Comparison of ENCODE assay signal across 9 mouse cellular contexts in the genomic region with DNA sequence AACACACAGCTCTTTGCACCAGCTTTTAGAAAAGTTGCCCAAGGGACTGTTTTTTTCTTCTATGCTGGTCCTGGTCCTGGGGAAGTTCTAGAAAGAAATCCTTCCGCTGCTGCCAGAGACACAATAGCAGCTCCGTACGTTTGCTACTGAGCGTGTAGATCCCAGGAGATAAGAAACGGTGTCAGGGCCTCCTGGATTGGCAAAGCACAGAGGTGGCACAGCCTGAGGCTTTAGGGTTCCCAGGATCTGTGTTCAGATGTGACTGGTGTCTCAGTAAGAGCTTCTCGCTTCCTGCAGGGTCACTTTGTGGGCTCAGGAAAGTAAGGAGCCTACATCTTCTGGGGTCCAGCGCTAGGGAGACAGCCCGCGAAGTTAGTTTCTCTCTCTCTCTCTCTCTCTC. TPM values are rescaled to one million over a fixed set of nuclear protein-coding genes. Genes with fewer than 3 reads are reported as not detected.
A peak's percentile ranks its signal among the peaks of the same experiment; 100 is the strongest.
DNase-seq lines count a peak whose midpoint lies in the region; ATAC-seq lines count a peak whose summit lies in the region.
"Had no signal": no experiment of that assay in that cellular context is flagged by ENCODE, and none has a peak within 500 bp of the region (broad histone marks: within the 10 kb centered on the region; RNA-seq: fewer than 3 reads in every experiment).

No protein-coding gene starts in this region.

- no peak for ATAC-seq in lung, embryonic 15.5 days (ENCODE audit: borderline replicate concordance, extremely low read depth, low FRiP score, low TSS enrichment)
- ATAC-seq in intestine, embryonic 15.5 days = no peak
- ATAC-seq in stomach, embryonic 14.5 days (ENCODE audit: insufficient number of reproducible peaks, insufficient read depth, low FRiP score, low read depth) = no peak

- H3K4me3 ChIP-seq in lung, embryonic 15.5 days = peak overlapping the region; percentile 63
- peak overlapping the region; percentile 49 for H3K4me3 ChIP-seq in intestine, embryonic 15.5 days (replicated peaks)
- H3K4me3 ChIP-seq in stomach, embryonic 14.5 days (ENCODE audit: low read depth, low read length) = peak overlapping the region; percentile 69

- H3K9me3 ChIP-seq in lung, embryonic 15.5 days = no peaks in the 10 kb centered on the region
- no peaks in the 10 kb centered on the region for H3K9me3 ChIP-seq in intestine, embryonic 15.5 days
- H3K9me3 ChIP-seq in stomach, embryonic 14.5 days (ENCODE audit: control insufficient read depth, low read depth, low read length) = no peaks in the 10 kb centered on the region

- peak overlapping the region; percentile 66 for H3K9ac ChIP-seq in lung, embryonic 15.5 days
- peak overlapping the region; percentile 39 for H3K9ac ChIP-seq in intestine, embryonic 15.5 days
- peak overlapping the region; percentile 50; the same call in 1 of the 2 replicates for H3K9ac ChIP-seq in stomach, embryonic 14.5 days (replicated peaks; ENCODE audit: low read depth, low read length)

- peaks cover 9% of the 10 kb centered on the region for H3K4me1 ChIP-seq in lung, embryonic 15.5 days
- H3K4me1 ChIP-seq in intestine, embryonic 15.5 days (replicated peaks) = peaks cover 8% of the 10 kb centered on the region
- peaks cover 4% of the 10 kb centered on the region; the same call in 1 of the 2 replicates for H3K4me1 ChIP-seq in stomach, embryonic 14.5 days (ENCODE audit: control insufficient read depth, insufficient read depth, low read length)

- peaks cover 10% of the 10 kb centered on the region for H3K27me3 ChIP-seq in lung, embryonic 15.5 days
- H3K27me3 ChIP-seq in intestine, embryonic 15.5 days (replicated peaks) = no peaks in the 10 kb centered on the region
- no peaks in the 10 kb centered on the region for H3K27me3 ChIP-seq in stomach, embryonic 14.5 days (ENCODE audit: control insufficient read depth, insufficient read depth, low read length)

- 24% methylated on average over 9 of the region's 9 CpGs for WGBS in lung, embryonic 15.5 days
- WGBS in intestine, embryonic 15.5 days = 33% methylated on average over 9 of the region's 9 CpGs
- WGBS in stomach, embryonic 14.5 days = 20% methylated on average over 9 of the region's 9 CpGs

- no peak overlapping the region for H3K27ac ChIP-seq in lung, embryonic 15.5 days
- no peak overlapping the region for H3K27ac ChIP-seq in intestine, embryonic 15.5 days
- H3K27ac ChIP-seq in stomach, embryonic 14.5 days (ENCODE audit: low read length) = no peak overlapping the region

- DNase-seq in adrenal gland, adult 2 months = peak; percentile 28
- DNase-seq in adrenal gland, postnatal 36 days = no peak
- DNase-seq in lung, postnatal 4 days = no peak
- no peak for DNase-seq in frontal cortex, postnatal 25 days (ENCODE audit: low spot score in 2 of 2)
- DNase-seq in right cerebral cortex, postnatal 10 days (ENCODE audit: low spot score in 2 of 2) = no peak
- DNase-seq: lung, postnatal 14 days had no signal

- peak overlapping the region; percentile 97 for H3K4me2 ChIP-seq in lung, embryonic 15.5 days
- H3K4me2 ChIP-seq in intestine, embryonic 15.5 days (replicated peaks) = peak overlapping the region; percentile 91
- peak overlapping the region; percentile 98 for H3K4me2 ChIP-seq in stomach, embryonic 14.5 days (replicated peaks; ENCODE audit: low read depth, low read length)

- no peaks in the 10 kb centered on the region for H3K36me3 ChIP-seq in lung, embryonic 15.5 days
- no peaks in the 10 kb centered on the region for H3K36me3 ChIP-seq in intestine, embryonic 15.5 days
- H3K36me3 ChIP-seq in stomach, embryonic 14.5 days (ENCODE audit: control insufficient read depth, insufficient read depth, low read length) = no peaks in the 10 kb centered on the region

RNA-seq across cellular contexts. Expression of a gene that starts 1.0 kb away (rescaled TPM):
- 10 to 100 TPM; 20.7 to 81.0 TPM for total RNA-seq in adrenal gland, adult 2 months (2021)
- 16.2 and 16.3 TPM in 2 replicates for polyA plus RNA-seq in adrenal gland, adult 2 months (2012; rRNA removed)
- 10 to 100 TPM; 14.5 to 23.7 TPM for total RNA-seq in adrenal gland, postnatal 36 days (2021)
- polyA plus RNA-seq in lung, embryonic 15.5 days (2015; fragmentation: Nextera tagmentation; extraction: Ambion mirVana) = 32.4 and 36.1 TPM in 2 replicates
- polyA plus RNA-seq in intestine, embryonic 15.5 days (2015; fragmentation: Nextera tagmentation; extraction: Ambion mirVana) = 11.6 and 12.4 TPM in 2 replicates
- 18.2 and 21.4 TPM in 2 replicates for polyA plus RNA-seq in stomach, embryonic 14.5 days (2014; fragmentation: Nextera tagmentation; extraction: Ambion mirVana)

RNA-seq across cellular contexts. Expression of a gene that starts 23.3 kb away (rescaled TPM):
- total RNA-seq in adrenal gland, adult 2 months (2021) = 10 to 100 TPM; 52.5 to 68.6 TPM
- 36.1 and 42.9 TPM in 2 replicates for polyA plus RNA-seq in adrenal gland, adult 2 months (2012; rRNA removed)
- 10 to 100 TPM; 63.1 to 65.4 TPM for total RNA-seq in adrenal gland, postnatal 36 days (2021)
- polyA plus RNA-seq in lung, embryonic 15.5 days (2015; fragmentation: Nextera tagmentation; extraction: Ambion mirVana) = 82.9 and 86.7 TPM in 2 replicates
- polyA plus RNA-seq in intestine, embryonic 15.5 days (2015; fragmentation: Nextera tagmentation; extraction: Ambion mirVana) = 80.8 and 85.4 TPM in 2 replicates
- polyA plus RNA-seq in stomach, embryonic 14.5 days (2014; fragmentation: Nextera tagmentation; extraction: Ambion mirVana) = 83.8 and 93.9 TPM in 2 replicates
